Mouse (Mus musculus): ENCODE measurements at regions not wholly inside any gene's neighbourhood (a gene's known extent, or its start where the extent isn't known, plus 50 kb on each side); places are given as distances from the start of the nearest gene placed in this dataset.

DNA sequence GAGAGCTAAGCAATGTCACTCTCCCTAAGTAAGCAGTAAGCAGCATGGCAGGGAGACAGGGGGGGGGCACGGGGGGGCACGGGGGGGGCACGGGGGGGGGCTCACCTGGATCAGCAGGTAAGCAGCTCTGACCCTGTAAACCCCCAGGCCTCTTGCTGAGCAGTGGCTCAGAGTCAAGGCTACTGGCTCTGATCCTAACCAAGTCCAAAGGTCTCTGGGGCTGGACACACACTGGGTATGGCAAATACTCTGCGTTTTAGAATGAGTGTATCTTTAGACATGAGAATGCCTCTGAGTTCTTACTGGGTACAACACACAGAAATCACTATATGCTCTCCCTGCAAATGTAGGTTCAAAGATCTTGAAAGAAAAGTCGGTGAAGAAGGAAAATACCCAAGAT is 136.5 kb downstream of the Barhl2 start:
- TF ChIP-seq POLR2A (IDR thresholded peaks at IDR 0.05; ENCODE audit: borderline replicate concordance, low read depth, low read length) (no peak), CTCF (IDR thresholded peaks at IDR 0.05; ENCODE audit: low read depth, low read length) (no peak)
- Histone ChIP-seq H3K27ac (ENCODE audit: insufficient read depth, low read depth, low read length) (no peak overlapping the region), H3K4me1 (ENCODE audit: control insufficient read depth, insufficient read depth, low read length) (no peaks in the 10 kb centered on the region), H3K4me3 (ENCODE audit: insufficient read depth, low read length) (no peak overlapping the region)

DNA sequence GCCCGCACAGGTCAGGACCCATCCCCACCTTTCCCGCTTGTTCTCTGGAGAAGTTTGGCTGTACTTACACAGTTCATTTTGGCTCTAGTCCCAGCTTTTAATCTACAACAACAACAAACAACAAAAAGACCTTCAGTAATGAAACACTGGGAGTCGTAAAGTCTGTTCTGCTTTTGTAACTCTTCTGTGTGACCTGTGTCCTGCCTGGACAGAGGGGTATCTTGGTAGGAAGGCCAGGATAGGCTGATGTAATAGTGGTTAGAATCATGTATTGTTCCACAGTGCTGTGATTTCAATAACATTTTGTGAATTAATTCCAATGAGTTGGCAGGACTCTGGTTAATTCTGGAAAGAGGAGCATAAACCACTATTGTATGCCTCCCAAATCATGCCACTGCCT is 136.9 kb downstream of the Barhl2 start:
- no peak overlapping the region for H3K27ac ChIP-seq (ENCODE audit: insufficient read depth, low read depth, low read length)
- H3K4me1 ChIP-seq (ENCODE audit: control insufficient read depth, insufficient read depth, low read length), result no peaks in the 10 kb centered on the region
- no peak for TF ChIP-seq CTCF (IDR thresholded peaks at IDR 0.05; ENCODE audit: low read depth, low read length)
- TF ChIP-seq POLR2A (IDR thresholded peaks at IDR 0.05; ENCODE audit: borderline replicate concordance, low read depth, low read length), result no peak
- no peak overlapping the region for H3K4me3 ChIP-seq (ENCODE audit: insufficient read depth, low read length)

DNA sequence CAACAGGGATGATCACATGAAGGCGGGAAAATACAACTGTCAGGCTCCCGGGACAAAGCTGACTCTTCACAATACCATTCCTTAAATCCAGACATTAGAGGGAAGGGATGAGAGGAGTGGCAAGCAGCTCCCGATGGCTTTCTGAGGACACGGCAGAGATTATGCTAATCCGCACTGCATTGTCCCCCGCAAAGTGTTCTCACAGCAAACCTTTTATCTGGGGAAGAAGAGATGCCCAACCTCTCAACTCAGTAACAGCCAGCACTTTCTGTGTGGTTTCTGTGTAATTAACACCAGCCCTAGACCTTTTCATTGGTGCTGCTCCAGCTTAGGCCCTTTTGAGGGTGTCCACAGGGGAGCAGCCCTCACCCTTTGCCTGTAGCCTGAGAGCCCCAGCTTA is 137.9 kb downstream of the Barhl2 start:
- no peak overlapping the region for H3K4me3 ChIP-seq (ENCODE audit: insufficient read depth, low read length)
- H3K27ac ChIP-seq (ENCODE audit: insufficient read depth, low read depth, low read length), result no peak overlapping the region
- no peaks in the 10 kb centered on the region for H3K4me1 ChIP-seq (ENCODE audit: control insufficient read depth, insufficient read depth, low read length)
- TF ChIP-seq POLR2A (IDR thresholded peaks at IDR 0.05; ENCODE audit: borderline replicate concordance, low read depth, low read length), result no peak
- TF ChIP-seq CTCF (IDR thresholded peaks at IDR 0.05; ENCODE audit: low read depth, low read length), result no peak

DNA sequence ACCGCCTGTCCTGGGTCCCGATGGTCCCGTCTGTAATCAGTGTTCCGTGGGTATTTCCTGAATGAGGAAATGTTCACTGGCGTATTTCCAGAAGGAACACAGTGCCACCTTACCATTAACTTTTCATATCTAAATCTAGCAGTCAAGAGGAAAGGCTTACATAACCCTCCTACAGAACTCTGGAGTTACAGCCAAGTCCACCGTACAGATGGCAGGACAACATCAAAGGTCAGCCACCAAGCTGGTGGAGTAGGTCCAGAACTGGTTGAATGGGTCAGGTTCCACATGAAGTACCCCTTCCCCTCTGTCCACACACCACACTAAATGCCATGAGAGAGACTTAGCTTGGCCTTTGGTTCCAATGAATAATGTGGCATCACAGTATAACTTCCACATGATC is 139.7 kb downstream of the Barhl2 start:
- H3K4me3 ChIP-seq (ENCODE audit: insufficient read depth, low read length), result no peak overlapping the region
- no peaks in the 10 kb centered on the region for H3K4me1 ChIP-seq (ENCODE audit: control insufficient read depth, insufficient read depth, low read length)
- TF ChIP-seq POLR2A (IDR thresholded peaks at IDR 0.05; ENCODE audit: borderline replicate concordance, low read depth, low read length) (no peak), CTCF (IDR thresholded peaks at IDR 0.05; ENCODE audit: low read depth, low read length) (no peak)
- no peak overlapping the region for H3K27ac ChIP-seq (ENCODE audit: insufficient read depth, low read depth, low read length)

DNA sequence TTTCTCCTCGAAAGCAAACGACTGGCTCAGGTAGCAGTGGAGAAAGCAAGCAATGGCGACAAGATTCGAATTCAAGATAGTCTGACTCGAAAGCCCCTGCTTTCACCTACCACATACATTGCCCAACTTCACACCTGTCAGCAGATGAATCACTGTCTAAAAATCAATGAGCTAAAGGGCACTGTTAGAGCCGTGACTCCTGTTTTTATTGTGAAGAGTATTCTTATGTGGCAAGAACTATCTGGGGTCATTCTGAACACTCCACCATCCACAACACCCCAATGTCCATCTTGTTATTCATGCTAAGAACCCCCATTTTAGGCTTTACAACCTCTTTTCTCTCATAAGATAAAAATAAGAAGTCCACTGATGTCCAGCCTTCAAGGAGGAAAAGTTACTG is 144.1 kb downstream of the Barhl2 start:
- TF ChIP-seq POLR2A (IDR thresholded peaks at IDR 0.05; ENCODE audit: borderline replicate concordance, low read depth, low read length), result no peak
- TF ChIP-seq CTCF (IDR thresholded peaks at IDR 0.05; ENCODE audit: low read depth, low read length), result no peak
- no peaks in the 10 kb centered on the region for H3K4me1 ChIP-seq (ENCODE audit: control insufficient read depth, insufficient read depth, low read length)
- no peak overlapping the region for H3K4me3 ChIP-seq (ENCODE audit: insufficient read depth, low read length)
- H3K27ac ChIP-seq (ENCODE audit: insufficient read depth, low read depth, low read length), result no peak overlapping the region

DNA sequence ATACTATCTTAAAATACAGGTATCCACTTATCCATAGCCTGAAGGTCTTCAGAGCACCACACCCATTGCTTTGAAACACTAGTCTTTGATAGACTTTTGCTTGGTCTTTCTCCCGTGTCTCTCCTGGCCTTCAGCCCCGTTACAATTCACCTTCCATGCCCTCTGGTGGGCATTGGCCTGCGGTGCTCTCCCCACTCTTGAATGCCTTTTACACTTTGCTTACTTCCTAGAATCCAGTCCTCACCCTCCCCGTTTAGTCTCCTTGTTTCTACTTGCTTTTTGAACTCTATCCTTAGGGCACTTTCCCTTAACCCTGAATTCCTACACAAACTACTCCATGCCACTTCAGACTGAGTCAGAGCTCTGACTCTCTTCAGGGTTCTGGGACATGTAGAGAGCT is 156.6 kb downstream of the Barhl2 start:
- Histone ChIP-seq H3K4me1 (ENCODE audit: control insufficient read depth, insufficient read depth, low read length) (no peaks in the 10 kb centered on the region), H3K27ac (ENCODE audit: insufficient read depth, low read depth, low read length) (no peak overlapping the region), H3K4me3 (ENCODE audit: insufficient read depth, low read length) (no peak overlapping the region)
- TF ChIP-seq POLR2A (IDR thresholded peaks at IDR 0.05; ENCODE audit: borderline replicate concordance, low read depth, low read length) (no peak), CTCF (IDR thresholded peaks at IDR 0.05; ENCODE audit: low read depth, low read length) (no peak)

DNA sequence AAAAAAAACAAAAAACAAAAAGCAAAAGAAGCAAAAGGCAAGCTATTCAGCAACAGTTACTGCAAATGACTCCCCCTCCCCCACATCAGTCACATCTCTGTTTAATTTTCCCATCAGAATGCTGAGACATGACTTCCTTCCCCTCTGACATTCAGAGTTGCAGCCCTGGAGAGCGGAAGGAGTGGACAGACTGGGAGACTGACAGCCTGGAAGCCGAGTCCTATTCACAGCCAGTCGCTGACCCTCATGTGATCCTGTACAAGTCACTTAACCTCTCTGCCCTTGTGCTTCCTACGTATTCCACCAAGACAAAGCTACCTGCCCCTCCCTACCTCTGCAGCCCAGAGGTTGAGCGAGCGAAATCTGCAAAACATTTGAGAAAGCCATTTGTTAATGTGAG is 161.2 kb downstream of the Barhl2 start:
- TF ChIP-seq POLR2A (IDR thresholded peaks at IDR 0.05; ENCODE audit: borderline replicate concordance, low read depth, low read length), result no peak
- Histone ChIP-seq H3K4me1 (ENCODE audit: control insufficient read depth, insufficient read depth, low read length) (no peaks in the 10 kb centered on the region), H3K27ac (ENCODE audit: insufficient read depth, low read depth, low read length) (no peak overlapping the region), H3K4me3 (ENCODE audit: insufficient read depth, low read length) (no peak overlapping the region)

DNA sequence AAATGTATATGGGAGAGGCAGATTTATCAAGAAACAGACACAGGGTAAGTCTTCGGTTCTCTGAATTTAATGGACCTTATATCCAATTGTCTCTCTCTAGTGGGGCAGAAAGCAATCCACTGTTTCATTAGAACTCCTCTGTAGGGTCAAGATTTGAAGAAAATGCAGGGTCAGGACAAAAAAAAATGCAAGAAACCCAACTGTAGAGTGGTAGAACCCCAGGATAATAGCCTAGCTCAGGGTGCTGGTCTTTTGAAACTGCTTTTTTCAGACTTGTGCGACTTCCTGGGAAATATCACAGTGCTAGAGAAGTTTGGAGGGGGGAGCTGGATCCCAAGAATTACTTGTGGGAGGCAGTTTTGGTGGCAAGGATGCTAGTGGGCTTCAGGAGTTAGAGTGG is 162.0 kb downstream of the Barhl2 start:
- Histone ChIP-seq H3K4me1 (ENCODE audit: control insufficient read depth, insufficient read depth, low read length) (no peaks in the 10 kb centered on the region), H3K27ac (ENCODE audit: insufficient read depth, low read depth, low read length) (no peak overlapping the region), H3K4me3 (ENCODE audit: insufficient read depth, low read length) (no peak overlapping the region)
- TF ChIP-seq CTCF (IDR thresholded peaks at IDR 0.05; ENCODE audit: low read depth, low read length) (no peak), POLR2A (IDR thresholded peaks at IDR 0.05; ENCODE audit: borderline replicate concordance, low read depth, low read length) (no peak)

DNA sequence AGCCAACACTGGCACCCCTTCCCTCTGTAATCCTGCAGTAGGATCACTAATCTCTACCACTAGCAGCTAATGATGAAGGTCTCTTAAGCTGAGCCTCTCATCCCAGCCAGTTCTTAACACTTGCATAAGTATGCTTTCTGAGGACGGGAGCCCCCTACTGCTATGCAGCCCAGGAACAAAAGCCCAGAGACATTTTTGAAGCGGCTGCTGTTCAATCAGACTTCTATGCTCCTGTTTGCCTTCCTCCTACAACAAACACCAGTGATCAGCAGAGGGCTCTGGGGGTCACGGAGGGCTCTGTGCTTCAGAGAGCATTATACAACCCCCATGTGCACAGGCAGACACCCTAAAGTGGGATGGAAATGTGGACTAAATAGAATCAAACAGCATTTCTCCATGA is 162.4 kb downstream of the Barhl2 start:
- no peak for TF ChIP-seq POLR2A (IDR thresholded peaks at IDR 0.05; ENCODE audit: borderline replicate concordance, low read depth, low read length)
- no peak for TF ChIP-seq CTCF (IDR thresholded peaks at IDR 0.05; ENCODE audit: low read depth, low read length)
- Histone ChIP-seq H3K4me1 (ENCODE audit: control insufficient read depth, insufficient read depth, low read length) (no peaks in the 10 kb centered on the region), H3K27ac (ENCODE audit: insufficient read depth, low read depth, low read length) (no peak overlapping the region), H3K4me3 (ENCODE audit: insufficient read depth, low read length) (no peak overlapping the region)

DNA sequence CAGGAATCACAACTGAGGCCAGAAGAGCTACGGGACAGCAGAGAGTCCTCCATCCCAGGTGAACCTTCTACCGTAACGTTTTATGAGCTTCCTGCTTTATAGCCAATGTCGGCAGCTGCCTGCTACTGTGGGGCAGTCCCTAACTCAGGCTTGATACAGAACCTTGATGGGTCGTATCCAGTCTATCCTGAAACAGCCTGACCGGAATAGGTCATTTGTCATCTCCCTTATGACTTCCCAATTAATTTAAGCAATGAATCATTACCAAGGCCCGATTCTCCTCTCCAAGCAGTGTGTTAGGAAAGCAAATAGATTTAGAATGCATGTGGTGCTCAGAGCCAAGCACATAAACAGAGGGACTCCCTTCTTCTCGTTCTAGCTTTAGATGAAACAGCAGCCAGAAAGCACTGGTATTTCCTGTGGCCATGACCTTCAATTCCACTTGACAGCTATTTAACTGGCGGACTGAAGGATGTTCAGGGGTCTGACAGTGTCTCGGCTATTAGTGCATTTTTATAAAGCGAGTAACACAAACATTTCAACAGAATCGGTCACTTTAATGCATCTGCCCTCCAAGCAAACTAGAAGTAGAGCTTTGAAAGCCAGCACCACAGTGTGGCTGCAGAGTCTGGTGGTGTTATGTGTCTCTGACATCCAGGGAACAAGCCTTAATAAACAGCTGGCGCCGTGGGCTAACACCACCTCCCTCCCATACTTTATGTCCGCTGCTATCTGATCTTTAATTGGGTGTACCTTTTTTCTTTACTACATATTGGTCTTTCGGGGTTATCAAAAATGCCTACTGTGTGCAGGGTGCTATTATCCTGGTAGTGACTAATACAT is 165.4 kb downstream of the Barhl2 start:
- Histone ChIP-seq H3K4me1 (ENCODE audit: control insufficient read depth, insufficient read depth, low read length) (no peaks in the 10 kb centered on the region), H3K4me3 (ENCODE audit: insufficient read depth, low read length) (no peak overlapping the region), H3K27ac (ENCODE audit: insufficient read depth, low read depth, low read length) (no peak overlapping the region)
- TF ChIP-seq CTCF (IDR thresholded peaks at IDR 0.05; ENCODE audit: low read depth, low read length) (no peak), POLR2A (IDR thresholded peaks at IDR 0.05; ENCODE audit: borderline replicate concordance, low read depth, low read length) (no peak)
